Comparison of ENCODE assay signal across 9 mouse cellular contexts in the genomic region with DNA sequence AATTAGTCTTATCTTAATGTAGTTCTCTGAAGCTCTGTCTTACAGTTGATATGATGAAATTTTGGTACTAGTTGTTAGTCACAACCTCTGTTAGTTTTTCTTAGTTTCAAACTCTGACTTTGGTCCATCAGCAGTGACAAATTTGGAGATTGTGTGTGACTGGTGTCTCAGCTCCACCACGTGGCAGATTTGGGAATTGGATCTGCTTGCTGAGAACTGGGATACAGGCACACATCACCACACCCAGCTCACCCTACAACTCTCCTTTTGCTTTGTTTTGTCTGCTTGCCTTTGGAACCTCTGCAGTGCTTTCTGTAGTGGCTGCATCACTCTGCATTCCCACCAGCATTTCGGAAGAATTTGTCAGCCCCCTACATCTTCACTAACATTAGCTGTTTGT. TPM values are rescaled to one million over a fixed set of nuclear protein-coding genes. Genes with fewer than 3 reads are reported as not detected.
A peak's percentile ranks its signal among the peaks of the same experiment; 100 is the strongest.
DNase-seq lines count a peak whose midpoint lies in the region; ATAC-seq lines count a peak whose summit lies in the region.
"Had no signal": no experiment of that assay in that cellular context is flagged by ENCODE, and none has a peak within 500 bp of the region (broad histone marks: within the 10 kb centered on the region; RNA-seq: fewer than 3 reads in every experiment).

No protein-coding gene starts in this region.

- H3K4me3 ChIP-seq in intestine, embryonic 14.5 days (ENCODE audit: low read depth, low read length) = no peak overlapping the region
- H3K4me3 ChIP-seq in intestine, embryonic 16.5 days (ENCODE audit: low read length) = no peak overlapping the region
- H3K4me3 ChIP-seq: megakaryocyte, embryonic 14.5 days had no signal

- ATAC-seq in intestine, embryonic 14.5 days (replicated peaks; ENCODE audit: low FRiP score, low TSS enrichment, low read depth) = no peak
- no peak for ATAC-seq in intestine, embryonic 16.5 days
- peak; percentile 71 for ATAC-seq in neutrophil, adult 5-6 weeks (ENCODE audit: extremely low read depth, insufficient number of reproducible peaks, low FRiP score, poor library complexity, severe bottlenecking)

- no peaks in the 10 kb centered on the region for H3K36me3 ChIP-seq in intestine, embryonic 14.5 days (ENCODE audit: control insufficient read depth, insufficient read depth, low read length)
- no peaks in the 10 kb centered on the region for H3K36me3 ChIP-seq in intestine, embryonic 16.5 days (ENCODE audit: control insufficient read depth, insufficient read depth, low read length)

- H3K4me2 ChIP-seq in intestine, embryonic 14.5 days (ENCODE audit: low read length) = no peak overlapping the region
- no peak overlapping the region for H3K4me2 ChIP-seq in intestine, embryonic 16.5 days (ENCODE audit: low read depth, low read length)

- no peak overlapping the region for H3K9ac ChIP-seq in intestine, embryonic 14.5 days (ENCODE audit: low read length)
- H3K9ac ChIP-seq in intestine, embryonic 16.5 days (ENCODE audit: low read depth, low read length) = no peak overlapping the region

- intact Hi-C loops in left cerebral cortex, postnatal 36 days (cut with DNase I) = loop anchor here (5.0 to 10.0 kb wide), 2 partner anchors 109 to 326 kb away; no protein-coding TSS in a partner anchor

- H3K27me3 ChIP-seq in intestine, embryonic 14.5 days (replicated peaks; ENCODE audit: control insufficient read depth, insufficient read depth, low read length) = no peaks in the 10 kb centered on the region
- H3K27me3 ChIP-seq in intestine, embryonic 16.5 days (replicated peaks; ENCODE audit: control insufficient read depth, insufficient read depth, low read length) = no peaks in the 10 kb centered on the region
- H3K27me3 ChIP-seq: megakaryocyte, embryonic 14.5 days had no signal

- peak; percentile 77 for DNase-seq in intestine, embryonic 14.5 days (ENCODE audit: low spot score)
- DNase-seq in adrenal gland, postnatal 10 days = peak; percentile 83
- DNase-seq in embryo, embryonic 9.5 days (ENCODE audit: extremely low spot score) = peak; percentile 59
- DNase-seq in heart, postnatal 4 days = peak; percentile 82
- DNase-seq in left cerebral cortex, postnatal 36 days (ENCODE audit: low spot score in 2 of 2) = peak; percentile 53 to 63
- DNase-seq in thymus, postnatal 0 days (ENCODE audit: low spot score) = peak; percentile 56

- no peak overlapping the region for H3K27ac ChIP-seq in intestine, embryonic 14.5 days (ENCODE audit: low read depth)
- H3K27ac ChIP-seq in intestine, embryonic 16.5 days (ENCODE audit: low read length) = no peak overlapping the region

- WGBS in intestine, embryonic 14.5 days = 25% methylated on average over 2 of the region's 2 CpGs
- 24% methylated on average over 2 of the region's 2 CpGs for WGBS in intestine, embryonic 16.5 days

- H3K4me1 ChIP-seq in intestine, embryonic 14.5 days (replicated peaks; ENCODE audit: control insufficient read depth, insufficient read depth, low read length) = no peaks in the 10 kb centered on the region
- 0 out of 2 replicates have a peak, but pooled peaks cover 3% of the 10 kb centered on the region for H3K4me1 ChIP-seq in intestine, embryonic 16.5 days (ENCODE audit: control insufficient read depth, insufficient read depth, low read length)

- no peaks in the 10 kb centered on the region for H3K9me3 ChIP-seq in intestine, embryonic 14.5 days (ENCODE audit: control insufficient read depth, low read length)
- H3K9me3 ChIP-seq in intestine, embryonic 16.5 days (ENCODE audit: control insufficient read depth, low read length) = no peaks in the 10 kb centered on the region

RNA-seq across cellular contexts. Expression of a gene that starts 5.0 kb away (rescaled TPM):
- 30.0 and 35.3 TPM in 2 replicates for polyA plus RNA-seq in intestine, embryonic 14.5 days (2014; fragmentation: Nextera tagmentation; extraction: Ambion mirVana)
- 22.6 and 23.3 TPM in 2 replicates for polyA plus RNA-seq in intestine, embryonic 16.5 days (2015; fragmentation: Nextera tagmentation; extraction: Ambion mirVana)
- 10 to 100 TPM; 28.2 to 38.0 TPM for total RNA-seq in adrenal gland, postnatal 10 days (2021)
- 10 to 100 TPM; 25.8 to 29.0 TPM for total RNA-seq in heart, postnatal 4 days (2021)
- total RNA-seq in left cerebral cortex, postnatal 36 days (2021) = 10 to 100 TPM; 58.8 to 65.1 TPM
- total RNA-seq in neutrophil, adult 5-6 weeks (2017) = 20.5 and 27.5 TPM in 2 replicates
- polyA plus RNA-seq in thymus, postnatal 0 days (2015; fragmentation: Nextera tagmentation; extraction: Ambion mirVana) = 24.0 and 28.5 TPM in 2 replicates

RNA-seq across cellular contexts. Expression of a gene that starts 10.1 kb away (rescaled TPM):
- polyA plus RNA-seq in intestine, embryonic 14.5 days (2014; fragmentation: Nextera tagmentation; extraction: Ambion mirVana) = 20.3 and 23.1 TPM in 2 replicates
- polyA plus RNA-seq in intestine, embryonic 16.5 days (2015; fragmentation: Nextera tagmentation; extraction: Ambion mirVana) = 6.6 and 7.4 TPM in 2 replicates
- total RNA-seq in adrenal gland, postnatal 10 days (2021) = 10 to 100 TPM; 55.1 to 63.8 TPM
- 10 to 100 TPM; 46.7 to 54.8 TPM for total RNA-seq in heart, postnatal 4 days (2021)
- 100 to 1,000 TPM; 102 to 132 TPM for total RNA-seq in left cerebral cortex, postnatal 36 days (2021)
- total RNA-seq in neutrophil, adult 5-6 weeks (2017) = 74.2 and 79.3 TPM in 2 replicates
- polyA plus RNA-seq in thymus, postnatal 0 days (2015; fragmentation: Nextera tagmentation; extraction: Ambion mirVana) = 14.4 and 15.7 TPM in 2 replicates
